Mouse (Mus musculus) erythroblast, embryonic 14.5 days (primary cell): Measurements from ENCODE around the gene Mvb12a.

ENCODE experiments used
- GATA1 ChIP-seq: IDR thresholded peaks from 2 replicates; pipeline ENCODE4 v1.6.1; 2012; ENCODE audit warnings: low read length, inconsistent platforms, mixed read lengths
- TAL1 ChIP-seq: IDR thresholded peaks from 3 replicates; pipeline ENCODE4 v1.6.1; 2012; ENCODE audit warnings: low read length, inconsistent platforms, mixed read lengths

DNA sequence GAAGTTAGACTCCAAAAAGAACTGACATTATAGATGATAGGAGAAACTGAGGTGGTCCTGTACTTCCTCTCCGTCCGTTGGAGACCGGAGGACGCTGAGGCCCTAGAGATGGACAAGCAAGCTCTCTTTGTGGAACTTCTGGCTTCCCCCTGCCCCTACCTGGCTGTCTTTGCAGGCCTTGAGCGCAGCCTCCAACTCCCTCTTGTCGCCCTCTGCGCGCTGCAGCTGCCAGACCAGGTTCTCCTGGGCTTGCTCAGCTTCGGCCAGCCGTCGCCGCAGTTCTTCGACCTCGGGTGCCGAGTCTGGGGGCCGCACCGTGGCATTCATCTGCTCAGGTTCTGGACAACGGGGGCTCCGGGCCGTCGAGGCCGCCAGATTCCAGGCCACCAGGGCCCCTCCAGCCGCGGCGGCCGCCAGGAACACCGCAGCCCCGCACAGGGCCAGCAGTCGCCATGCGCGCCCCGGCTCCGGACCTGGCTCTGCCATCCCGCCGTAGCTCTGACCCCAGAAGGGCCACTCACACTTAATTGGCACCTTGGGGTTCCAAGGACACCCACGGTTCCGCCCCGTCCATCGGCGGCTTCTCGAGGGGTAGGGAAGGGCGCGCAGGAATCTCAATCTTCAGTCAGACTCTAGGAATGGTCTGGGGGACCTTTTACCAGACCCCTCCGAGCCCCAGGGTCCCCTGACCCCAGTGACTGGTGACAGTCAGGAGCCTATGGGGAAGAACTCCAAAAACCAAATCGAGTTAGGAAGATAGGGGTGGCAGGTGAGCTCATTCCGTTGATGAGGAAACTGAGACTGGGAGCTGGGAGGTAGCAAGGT, 17.3 kb upstream of the Mvb12a start, which contains the start of gene Ccdc194:
- TF ChIP-seq GATA1 = no peak
- no peak for TF ChIP-seq TAL1
